Mouse (Mus musculus): Measurements from ENCODE around the gene Slc29a1. TPM values are rescaled to one million over a fixed set of nuclear protein-coding genes. Genes with fewer than 3 reads are reported as not detected.

Slc29a1 gene
- total RNA-seq, 2 experiments from 2014 or later = 75.0 to 80.7 TPM

GRCm38 (mm10) chr17:45616046-45616650 is 16.7 kb upstream of the Slc29a1 start:
- no peak for DNase-seq
- intact Hi-C loops (cut with DNase I) = no loop called here

DNA sequence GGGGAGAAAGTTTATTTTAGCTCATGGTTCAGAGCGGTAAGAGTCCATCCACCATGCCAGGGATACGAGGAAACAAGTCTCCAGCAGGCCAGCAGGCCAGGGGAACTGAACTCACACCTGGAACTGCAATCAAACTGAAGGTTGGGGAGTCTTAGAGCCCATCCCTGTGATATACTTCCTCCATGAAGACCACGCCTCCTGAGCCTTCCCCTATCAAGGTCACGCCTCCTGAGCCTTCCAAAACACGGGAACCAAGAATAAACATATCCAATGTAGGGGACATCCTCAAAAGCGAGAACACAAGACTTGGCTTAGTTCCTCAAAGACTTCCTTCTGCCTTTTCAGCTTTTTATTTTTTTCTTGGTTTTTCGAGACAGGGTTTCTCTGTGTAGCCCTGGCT is 13.5 kb upstream of the Slc29a1 start:
- intact Hi-C loops (cut with DNase I) = no loop called here
- no peak for DNase-seq

DNA sequence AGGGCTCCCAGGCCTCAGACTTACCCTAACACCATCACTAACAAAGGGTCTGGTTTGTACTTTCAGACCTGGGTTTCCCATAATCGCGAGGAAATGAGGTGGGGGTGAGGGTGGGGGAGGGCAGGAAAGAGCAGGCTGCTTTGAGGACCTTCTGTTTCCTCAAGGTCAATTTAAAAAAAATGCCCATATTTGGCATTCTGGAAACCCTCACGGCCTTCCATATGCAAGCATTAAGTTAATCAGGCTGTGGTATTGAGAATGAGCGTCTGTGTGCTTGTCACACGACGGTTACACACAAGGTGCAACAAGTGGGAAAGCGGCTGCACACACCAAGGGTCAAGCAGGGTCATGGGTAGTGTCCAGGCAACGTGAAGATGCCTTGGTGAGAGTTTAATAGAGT is 12.6 kb upstream of the Slc29a1 start:
- no peak for DNase-seq
- intact Hi-C loops (cut with DNase I) = no loop called here

DNA sequence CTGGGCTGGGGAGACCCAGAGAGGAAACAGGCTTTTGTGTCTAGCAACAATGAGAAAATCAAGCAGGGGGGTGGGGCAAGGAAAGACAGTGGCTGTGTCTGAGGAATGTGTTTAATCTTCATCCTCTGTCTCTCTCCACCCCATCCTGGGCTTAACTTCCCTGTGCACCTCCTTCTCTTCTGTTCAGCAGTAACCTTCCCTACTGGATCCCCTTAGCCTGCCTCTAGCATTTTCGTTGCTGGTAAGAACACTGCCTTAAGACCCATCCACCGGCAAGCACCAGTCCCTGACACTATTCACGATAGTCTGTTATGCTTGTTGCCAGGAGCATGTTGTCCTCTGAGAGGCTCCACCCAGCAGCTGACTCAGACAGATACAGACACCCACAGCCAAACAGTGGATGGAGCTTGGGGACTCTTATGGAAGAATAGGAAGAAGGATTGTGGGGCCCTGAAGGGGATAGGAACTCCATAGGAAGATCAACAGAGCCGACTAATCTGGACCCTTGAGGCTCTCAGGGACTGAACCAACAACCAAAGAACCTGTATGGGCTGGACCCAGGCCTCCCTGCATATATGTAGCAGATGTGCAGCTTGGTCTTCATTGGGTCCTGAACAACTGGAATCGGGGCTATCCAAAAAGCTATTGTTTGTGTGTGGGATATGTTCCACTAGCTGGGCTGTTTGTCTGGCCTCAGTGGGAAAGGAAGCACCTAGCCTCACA is 10.9 kb upstream of the Slc29a1 start:
- intact Hi-C loops (cut with DNase I) = no loop called here
- DNase-seq = peak in 1 of 2 experiments; percentile 37

DNA sequence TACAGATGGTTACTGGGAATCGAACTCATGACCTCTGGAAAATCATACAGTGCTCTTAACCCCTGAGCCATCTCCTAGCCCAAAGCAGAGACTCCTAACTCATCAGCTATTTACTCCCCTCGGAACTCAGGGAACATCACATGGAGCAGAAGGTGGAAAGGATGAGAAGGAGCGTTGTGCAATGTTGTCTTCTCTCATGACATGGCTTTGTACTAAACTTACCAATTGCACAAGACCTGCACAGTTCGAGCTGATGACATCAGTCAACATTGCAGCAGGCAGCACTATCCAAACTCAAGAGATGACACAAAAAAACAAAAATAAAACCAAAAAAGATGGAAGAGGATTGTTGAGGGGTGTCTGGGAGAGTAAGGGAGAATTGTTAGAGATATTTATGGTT is 9.0 kb upstream of the Slc29a1 start:
- intact Hi-C loops (cut with DNase I) = no loop called here
- DNase-seq = no peak

- no peak for DNase-seq
- intact Hi-C loops (cut with DNase I) = no loop called here
These were observed 7.8 kb upstream of the Slc29a1 start for GRCm38 (mm10) chr17:45606992-45607879.

- intact Hi-C loops (cut with DNase I) = no loop called here
- no peak for DNase-seq
These were observed 3.6 kb upstream of the Slc29a1 start for GRCm38 (mm10) chr17:45602984-45603383.

DNA sequence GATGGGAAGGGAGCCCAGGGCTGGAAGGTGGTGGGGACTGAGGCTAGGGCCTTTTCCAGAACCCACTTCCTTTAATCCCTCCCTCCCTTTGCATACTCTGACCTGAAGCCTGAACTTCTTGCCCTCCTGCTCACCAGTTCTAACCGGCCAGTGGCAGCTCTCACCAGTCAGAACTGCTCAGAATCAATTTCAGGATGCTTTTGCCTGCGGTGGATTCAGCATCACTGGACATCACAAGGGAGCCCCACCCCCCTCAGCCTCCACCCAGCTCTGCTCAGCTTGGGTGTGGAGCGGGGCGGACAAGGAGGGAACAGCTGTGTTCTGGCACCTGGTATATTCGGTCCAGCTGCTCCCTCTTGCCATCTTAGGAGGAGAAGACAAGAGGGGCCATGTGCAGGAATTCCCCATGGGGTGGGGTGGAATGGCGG is 2.5 kb upstream of the Slc29a1 start, which contains the start of gene Mymx:
TSS of gene Mymx (minus strand) at position 226 of the 428 bp plus-strand sequence.
- intact Hi-C loops (cut with DNase I) = no loop called here
- DNase-seq = no peak

DNA sequence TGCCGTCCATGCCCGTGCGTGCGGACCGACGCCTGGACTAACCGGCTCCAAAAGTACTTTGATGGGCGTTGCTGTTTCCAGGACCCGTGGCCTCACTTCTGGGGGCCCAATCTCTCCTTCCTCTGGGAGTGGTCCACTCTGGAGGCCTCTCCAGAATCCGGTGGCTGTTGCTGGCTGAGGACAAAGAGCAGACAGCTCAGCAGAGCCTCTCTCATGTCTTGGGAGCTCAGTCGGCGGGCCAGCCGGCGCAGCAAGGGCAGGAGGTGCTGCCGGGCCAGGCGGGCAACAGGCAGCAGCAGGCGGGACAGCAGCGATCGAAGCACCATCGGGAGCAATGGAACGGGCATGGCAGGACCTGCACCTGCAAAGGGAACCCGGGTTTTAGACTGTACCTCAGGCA is 1.9 kb upstream of the Slc29a1 start:
- DNase-seq = no peak
- intact Hi-C loops (cut with DNase I) = no loop called here

GRCm38 (mm10) chr17:45600267-45600666 is 861 bp upstream of the Slc29a1 start:
- intact Hi-C loops (cut with DNase I) = no loop called here
- no peak for DNase-seq

- intact Hi-C loops (cut with DNase I) = no loop called here
- DNase-seq = no peak
These were observed 515 bp downstream of the Slc29a1 start for GRCm38 (mm10) chr17:45598891-45599290.

DNA sequence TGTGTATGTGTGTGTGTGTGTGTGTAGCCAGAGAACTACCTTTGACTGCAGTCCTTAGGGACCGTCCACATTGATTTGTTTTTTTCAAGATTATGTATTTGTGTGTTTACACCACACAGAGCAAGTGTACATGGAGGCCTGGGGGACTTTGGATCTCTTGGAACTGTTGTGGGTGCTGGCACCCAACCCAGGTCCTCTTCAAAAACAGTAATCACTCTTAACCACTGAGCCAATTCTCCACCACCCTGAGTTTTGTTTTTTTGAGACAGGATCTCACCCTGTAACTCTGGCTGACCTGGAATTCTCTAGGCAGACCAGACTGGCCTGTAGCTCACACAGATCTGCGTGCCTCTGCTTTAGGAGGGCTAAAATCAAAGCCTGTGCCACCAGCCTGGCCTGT is 1.0 kb downstream of the Slc29a1 start:
- intact Hi-C loops (cut with DNase I) = no loop called here

DNA sequence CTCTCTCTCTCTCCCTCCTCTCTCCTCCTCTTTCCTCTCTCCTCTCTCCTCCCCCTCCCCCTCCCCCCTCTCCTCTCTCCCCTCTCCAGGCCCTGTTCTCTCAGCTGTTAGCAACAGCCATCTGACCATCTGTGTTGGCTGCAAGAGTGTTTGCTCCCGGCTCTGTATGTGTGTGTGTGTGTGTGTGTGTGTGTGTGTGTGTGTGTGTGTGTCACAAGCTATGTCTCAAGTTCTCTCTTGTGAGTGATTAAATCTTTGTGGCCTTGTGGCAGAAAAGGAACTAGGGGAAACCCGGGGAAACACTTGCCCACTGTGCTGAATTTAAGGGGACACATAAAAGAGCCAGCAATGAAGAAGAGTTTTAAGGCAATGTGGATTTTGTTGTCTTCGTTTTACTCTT is 1.6 kb downstream of the Slc29a1 start:
- peak in 1 of 2 experiments; percentile 57 for DNase-seq
- intact Hi-C loops (cut with DNase I) = loop anchor here (2.0 kb wide), 1 partner anchor 15 kb away; no protein-coding TSS in a partner anchor

More for the DNA sequence above, 1.0 kb downstream of the Slc29a1 start:
- DNase-seq = no peak

DNA sequence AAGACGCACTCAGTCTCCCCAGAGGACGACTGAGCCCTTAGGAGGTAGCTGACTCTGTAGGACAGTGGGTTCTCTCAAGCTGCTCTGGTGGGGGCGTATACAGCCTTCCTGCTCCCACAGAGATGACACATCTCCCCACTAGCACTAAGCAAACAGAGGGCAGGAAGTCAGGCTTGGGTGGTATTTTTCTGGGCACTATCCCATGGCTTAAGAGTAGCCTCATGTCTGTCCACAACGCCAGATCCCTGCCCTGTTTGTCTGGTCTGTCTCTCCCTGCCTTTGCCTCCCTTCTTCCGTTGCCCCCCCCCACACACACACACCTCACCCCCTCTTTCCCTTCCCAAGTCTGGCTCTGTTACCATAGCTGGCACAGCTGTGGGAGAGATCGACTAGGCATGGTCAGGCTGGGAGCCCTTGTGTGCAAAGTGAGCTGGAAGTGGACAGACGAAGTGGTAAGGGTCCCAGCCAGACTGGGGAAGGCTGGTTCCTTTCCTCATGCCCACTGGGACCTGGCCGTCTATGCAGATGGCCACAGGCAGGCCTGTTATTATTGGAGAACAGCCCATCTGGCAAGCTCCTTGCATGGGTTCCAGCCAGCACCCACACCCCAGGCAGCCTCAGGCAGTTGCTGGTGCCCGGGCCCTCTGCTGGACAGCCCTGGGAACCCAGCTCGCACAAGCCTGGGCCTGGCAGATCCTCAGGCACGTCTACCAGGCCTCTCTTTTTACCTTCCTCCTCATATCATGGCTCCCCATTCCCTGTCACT is 2.6 kb downstream of the Slc29a1 start:
- DNase-seq = peak; percentile 80 to 89
- intact Hi-C loops (cut with DNase I) = loop anchor here (2.0 kb wide), 1 partner anchor 14 kb away; no protein-coding TSS in a partner anchor

DNA sequence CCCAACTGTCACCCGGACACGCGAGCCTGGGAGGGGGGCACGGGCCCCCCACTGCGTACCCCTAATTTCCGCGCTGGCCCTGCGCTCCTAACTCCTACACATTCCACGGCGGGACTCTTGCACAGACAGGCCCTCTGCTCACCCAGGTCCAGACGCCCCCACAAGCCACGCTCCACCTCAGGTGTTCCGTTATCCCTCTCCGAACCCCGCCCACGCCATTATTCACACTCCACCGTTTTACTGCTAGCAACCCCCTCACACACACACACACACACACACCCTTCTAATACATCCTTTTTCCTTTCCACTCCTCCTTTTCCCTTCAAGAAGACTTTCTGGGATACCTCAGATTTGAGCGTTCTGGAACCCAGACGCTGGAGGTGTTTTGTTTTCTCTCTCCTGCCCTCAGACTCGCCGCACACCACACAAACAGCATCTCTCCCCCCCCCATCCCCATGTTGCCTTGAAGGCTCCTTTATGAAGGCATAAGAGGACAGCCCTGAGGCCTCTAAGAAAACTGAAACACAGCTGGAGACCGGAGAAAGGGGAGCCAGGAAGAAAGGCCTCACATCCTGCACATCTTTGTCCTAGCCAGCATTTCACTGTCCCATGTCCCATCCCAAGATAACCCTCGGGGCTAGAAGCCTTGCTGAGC is 3.5 kb downstream of the Slc29a1 start:
- intact Hi-C loops (cut with DNase I) = loop anchor here (2.0 kb wide), 1 partner anchor 13 kb away; no protein-coding TSS in a partner anchor
- DNase-seq = no peak

DNA sequence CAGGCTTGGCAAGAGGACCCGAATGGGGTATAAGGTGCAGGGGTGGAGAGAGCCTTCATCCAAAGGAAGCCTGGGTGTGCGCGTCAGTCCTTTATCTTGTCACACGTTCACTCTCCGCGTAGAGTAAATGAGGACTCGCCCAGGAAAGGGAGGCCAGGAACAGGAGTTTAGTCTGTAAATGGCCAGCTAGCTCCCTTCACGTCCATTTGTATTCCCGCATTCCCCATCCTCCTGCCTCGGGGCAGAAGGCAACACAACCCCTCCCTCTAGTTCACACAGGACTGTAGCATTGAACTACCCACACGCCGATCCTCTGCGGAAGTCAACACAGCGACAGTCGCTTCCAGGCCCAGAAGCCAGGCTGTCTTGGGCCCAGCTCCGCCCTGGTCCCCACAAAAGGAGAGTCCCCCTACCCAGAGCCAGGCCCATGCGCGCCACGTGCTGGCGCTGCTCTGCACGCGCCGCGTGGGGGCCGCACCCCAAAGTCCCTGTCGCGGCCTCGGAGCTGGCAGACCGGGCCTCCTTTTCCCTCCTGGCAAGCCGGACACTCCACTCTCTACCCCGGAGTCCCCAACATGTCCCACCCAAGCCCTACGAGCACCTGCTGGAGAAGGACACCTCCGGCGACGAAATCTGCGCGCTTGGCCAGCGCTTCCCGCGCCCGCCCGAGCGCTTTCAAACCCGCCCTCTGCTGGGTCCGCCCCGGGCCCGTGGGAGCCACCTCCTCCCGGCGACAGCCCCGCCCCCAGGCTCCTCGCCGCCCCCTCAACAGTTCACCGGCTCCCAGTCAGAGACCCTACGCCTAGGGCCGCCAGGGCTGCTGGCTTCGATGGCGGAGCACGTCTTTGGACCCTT is 4.3 kb downstream of the Slc29a1 start:
- intact Hi-C loops (cut with DNase I) = no loop called here
- peak; percentile 89 to 90 for DNase-seq

GRCm38 (mm10) chr17:45594195-45594594 is 5.2 kb downstream of the Slc29a1 start:
- intact Hi-C loops (cut with DNase I) = no loop called here
- no peak for DNase-seq

- DNase-seq = no peak
- intact Hi-C loops (cut with DNase I) = loop anchor here (2.0 kb wide), 1 partner anchor 33 kb away; no protein-coding TSS in a partner anchor
These were observed 5.9 kb downstream of the Slc29a1 start for GRCm38 (mm10) chr17:45593479-45593878.
